Mouse (Mus musculus) limb, embryonic 13.5 days (tissue): ENCODE data around the gene Angptl6. TPM values are rescaled to one million over a fixed set of nuclear protein-coding genes. Genes with fewer than 3 reads are reported as not detected.

ENCODE experiments used
- ATAC-seq: fragments of 200-750 bp; cut with Nextera tagmentation; 2 replicates; pipeline ENCODE4 v1.8.0; 2017; ENCODE audit warnings: low read depth, moderate number of reproducible peaks, moderate TSS enrichment; ENCODE audit not compliant: low FRiP score
- H3K27ac ChIP-seq: fragments of 300-500 bp; sonication (generic); 2 replicates; pipeline ENCODE4 v1.5.1; 2015; ENCODE audit warnings: inconsistent platforms, mild to moderate bottlenecking, moderate library complexity
- H3K27me3 ChIP-seq: fragments of 300-500 bp; sonication (generic); 2 replicates; pipeline ENCODE4 v1.6.1; 2015; ENCODE audit warnings: mild to moderate bottlenecking, inconsistent platforms
- H3K36me3 ChIP-seq: fragments of 300-500 bp; sonication (generic); 2 replicates; pipeline ENCODE4 v1.6.1; 2015; ENCODE audit warnings: inconsistent platforms, mild to moderate bottlenecking, moderate library complexity
- H3K4me1 ChIP-seq: fragments of 300-500 bp; sonication (generic); 2 replicates; pipeline ENCODE4 v1.6.1; 2015; ENCODE audit warnings: inconsistent platforms
- H3K4me2 ChIP-seq: fragments of 300-500 bp; sonication (generic); replicated peaks from 2 replicates; pipeline ENCODE4 v1.6.1; 2015; ENCODE audit warnings: inconsistent platforms, mild to moderate bottlenecking, moderate library complexity
- H3K4me3 ChIP-seq: fragments of 300-500 bp; sonication (generic); 2 replicates; pipeline ENCODE4 v1.5.1; 2015; ENCODE audit warnings: moderate library complexity, mild to moderate bottlenecking, inconsistent platforms
- H3K9ac ChIP-seq: fragments of 300-500 bp; sonication (generic); 2 replicates; pipeline ENCODE4 v1.6.1; 2015; ENCODE audit warnings: mild to moderate bottlenecking, inconsistent platforms
- H3K9me3 ChIP-seq: fragments of 300-500 bp; sonication (generic); 2 replicates; pipeline ENCODE4 v1.6.1; 2016; ENCODE audit warnings: inconsistent platforms
- WGBS: fragments of 180-500 bp; shearing (Covaris S2); methylation state at CpG from one replicate; pipeline ENCODE4 v1.1.7; 2015; 5-methylcytosine and 5-hydroxymethylcytosine counted together
- polyA plus RNA-seq: library from polyadenylated mRNA; unstranded; fragments of >200 nt; fragmentation: Nextera tagmentation; extraction: Ambion mirVana; gene quantifications from 2 replicates; pipeline ENCODE4 v1.2.1, GENCODE M21; 2015

Angptl6 gene
- polyA plus RNA-seq, 1 experiment from 2014 or later, result 3.3 TPM

DNA sequence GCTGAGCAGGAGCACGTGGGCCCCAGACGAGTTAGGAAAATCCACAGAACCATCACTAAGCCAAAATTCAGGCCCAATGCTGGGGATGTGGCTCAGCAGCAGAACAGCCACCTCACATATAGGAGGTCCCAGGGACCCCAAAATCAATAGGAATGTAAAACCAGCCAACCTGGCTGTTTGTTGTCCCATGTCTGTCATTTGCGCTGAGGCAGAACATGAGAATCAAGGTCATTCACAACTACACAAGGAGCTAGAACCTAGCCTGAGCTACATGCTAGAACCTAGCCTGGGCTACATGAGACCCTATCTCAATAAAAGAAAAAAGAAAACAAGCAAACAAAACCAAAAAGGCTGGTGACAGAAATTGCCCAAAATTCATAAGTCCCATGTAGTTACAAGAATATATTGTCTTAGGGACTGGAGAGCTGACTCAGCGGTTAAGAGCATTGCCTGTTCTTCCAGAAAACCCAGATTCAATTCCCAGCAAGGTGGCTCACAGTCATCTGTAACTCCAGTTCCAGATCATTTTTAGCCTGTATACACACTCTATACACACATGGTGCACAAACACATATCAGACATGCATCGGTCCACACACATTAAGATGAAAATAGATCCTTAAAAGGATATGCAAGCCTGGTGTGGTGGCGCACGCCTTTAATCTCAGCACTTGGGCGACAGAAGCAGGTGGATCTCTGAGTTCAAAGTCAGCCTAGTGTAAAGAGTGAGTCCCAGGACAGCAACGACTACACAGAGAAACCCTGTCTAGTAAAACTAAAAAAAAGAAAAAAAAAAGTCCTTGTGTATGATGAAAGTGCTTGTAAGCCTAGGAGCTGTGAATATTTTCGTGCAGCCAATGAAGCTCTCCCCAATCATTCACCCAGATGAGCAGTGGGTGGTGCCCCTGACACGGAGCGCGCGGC, 2.1 kb downstream of the Angptl6 start:
- 0 out of 2 replicates have a peak, but pooled peaks cover 13% of the 10 kb centered on the region for H3K27me3 ChIP-seq
- H3K9ac ChIP-seq, result no peak overlapping the region; the same call in 1 of the 2 replicates
- H3K4me3 ChIP-seq, result peak overlapping the region; percentile 49
- no peaks in the 10 kb centered on the region for H3K9me3 ChIP-seq
- no peaks in the 10 kb centered on the region for H3K36me3 ChIP-seq
- H3K4me1 ChIP-seq, result peaks cover 7% of the 10 kb centered on the region
- ATAC-seq, result no peak; the same call in 1 of the 2 replicates
- 36% methylated on average over 14 of the region's 14 CpGs for WGBS
- H3K4me2 ChIP-seq, result peak overlapping the region; percentile 72
- no peak overlapping the region for H3K27ac ChIP-seq

GRCm38 (mm10) chr9:20876318-20877117, 3.0 kb downstream of the Angptl6 start:
- Histone ChIP-seq H3K4me2 (no peak overlapping the region), H3K27me3 (peaks cover 14% of the 10 kb centered on the region; the same call in 1 of the 2 replicates), H3K27ac (no peak overlapping the region), H3K4me1 (peaks cover 7% of the 10 kb centered on the region), H3K4me3 (no peak overlapping the region), H3K9me3 (no peaks in the 10 kb centered on the region), H3K9ac (no peak overlapping the region), H3K36me3 (no peaks in the 10 kb centered on the region)
- WGBS, result 67% methylated on average over 9 of the region's 9 CpGs
- ATAC-seq, result no peak

- WGBS, result 62% methylated on average over 23 of the region's 23 CpGs
Measured at GRCm38 (mm10) chr9:20875021-20875790, 4.3 kb downstream of the Angptl6 start.

GRCm38 (mm10) chr9:20873521-20873920, 6.0 kb downstream of the Angptl6 start:
- Histone ChIP-seq H3K27me3 (peaks cover 44% of the 10 kb centered on the region), H3K4me1 (peaks cover 8% of the 10 kb centered on the region), H3K4me2 (no peak overlapping the region), H3K27ac (no peak overlapping the region), H3K4me3 (no peak overlapping the region), H3K9me3 (no peaks in the 10 kb centered on the region; the same call in 1 of the 2 replicates), H3K36me3 (no peaks in the 10 kb centered on the region), H3K9ac (no peak overlapping the region)
- 87% methylated on average over 12 of the region's 12 CpGs for WGBS
- ATAC-seq, result no peak

More at GRCm38 (mm10) chr9:20875021-20875790, 4.3 kb downstream of the Angptl6 start:
- H3K4me1 ChIP-seq, result peaks cover 7% of the 10 kb centered on the region
- H3K4me2 ChIP-seq, result no peak overlapping the region
- no peak overlapping the region for H3K4me3 ChIP-seq
- no peak for ATAC-seq
- H3K27ac ChIP-seq, result no peak overlapping the region
- H3K27me3 ChIP-seq, result peaks cover 28% of the 10 kb centered on the region
- no peaks in the 10 kb centered on the region; the same call in 1 of the 2 replicates for H3K9me3 ChIP-seq
- H3K36me3 ChIP-seq, result no peaks in the 10 kb centered on the region
- H3K9ac ChIP-seq, result no peak overlapping the region; the same call in 1 of the 2 replicates

- peaks cover 50% of the 10 kb centered on the region for H3K27me3 ChIP-seq
Measured at GRCm38 (mm10) chr9:20872991-20873390, 6.5 kb downstream of the Angptl6 start.

DNA sequence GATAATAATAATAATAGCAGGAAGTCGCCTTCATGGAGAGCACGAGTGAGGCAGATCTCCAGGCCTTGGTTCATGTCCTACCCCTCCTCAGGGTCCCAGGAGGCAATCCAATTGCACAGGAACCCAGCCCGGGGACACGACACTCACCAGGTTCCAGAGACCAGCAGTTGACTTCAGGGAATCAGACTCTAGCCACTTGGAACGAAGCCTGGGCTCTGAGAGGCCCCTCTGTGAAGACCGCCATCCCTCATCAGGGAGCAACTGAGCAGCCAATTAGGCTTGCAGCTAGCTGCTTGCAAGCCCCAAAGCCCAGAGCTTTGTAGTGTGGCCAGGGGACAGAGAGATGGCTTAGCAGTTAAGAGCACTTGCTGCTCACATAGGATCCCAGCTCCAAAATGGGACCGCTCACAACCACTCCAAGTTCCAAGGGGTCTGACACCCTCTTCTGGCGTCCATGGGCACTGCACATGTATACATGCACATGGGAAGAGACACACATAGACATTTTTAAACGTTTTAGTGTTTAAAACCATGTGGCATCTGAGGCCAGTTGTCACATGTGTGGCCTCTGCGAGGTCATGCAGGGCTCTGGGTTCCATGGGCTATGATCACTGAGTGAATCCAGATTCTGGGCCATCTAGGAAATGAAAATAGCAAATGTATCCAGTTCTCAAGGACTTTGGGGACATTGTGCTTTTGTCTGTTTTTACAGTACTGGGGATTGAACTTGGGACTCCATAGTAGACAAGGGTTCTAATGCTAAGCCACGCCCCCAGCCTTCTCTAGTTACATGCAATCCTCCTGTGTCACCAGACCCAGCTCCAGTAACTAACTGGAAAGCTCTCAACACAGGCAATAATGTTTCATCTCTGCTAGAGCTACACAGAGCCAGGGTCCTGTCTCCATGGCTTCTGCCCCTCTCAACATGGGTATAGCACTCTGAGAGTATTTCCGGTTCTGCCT, 9.0 kb downstream of the Angptl6 start:
- H3K27ac ChIP-seq, result no peak overlapping the region
- 73% methylated on average over 12 of the region's 12 CpGs for WGBS
- no peaks in the 10 kb centered on the region for H3K36me3 ChIP-seq
- H3K4me3 ChIP-seq, result no peak overlapping the region
- no peak for ATAC-seq
- H3K4me1 ChIP-seq, result 0 out of 2 replicates have a peak, but pooled peaks cover 5% of the 10 kb centered on the region
- H3K27me3 ChIP-seq, result peaks cover 73% of the 10 kb centered on the region
- H3K4me2 ChIP-seq, result no peak overlapping the region
- no peak overlapping the region for H3K9ac ChIP-seq
- H3K9me3 ChIP-seq, result no peaks in the 10 kb centered on the region; the same call in 1 of the 2 replicates

More at GRCm38 (mm10) chr9:20872991-20873390, 6.5 kb downstream of the Angptl6 start:
- Histone ChIP-seq H3K9ac (no peak overlapping the region), H3K36me3 (no peaks in the 10 kb centered on the region), H3K9me3 (no peaks in the 10 kb centered on the region; the same call in 1 of the 2 replicates), H3K4me2 (no peak overlapping the region), H3K4me3 (no peak overlapping the region), H3K27ac (no peak overlapping the region), H3K4me1 (peaks cover 9% of the 10 kb centered on the region; the same call in 1 of the 2 replicates)
- no peak for ATAC-seq
- 83% methylated on average over 10 of the region's 10 CpGs for WGBS

GRCm38 (mm10) chr9:20869246-20869645, 10.3 kb downstream of the Angptl6 start:
- Histone ChIP-seq H3K9me3 (no peaks in the 10 kb centered on the region; the same call in 1 of the 2 replicates), H3K4me1 (0 out of 2 replicates have a peak, but pooled peaks cover 5% of the 10 kb centered on the region), H3K9ac (peak overlapping the region; percentile 60; the same call in 1 of the 2 replicates), H3K27me3 (peaks cover 67% of the 10 kb centered on the region), H3K36me3 (no peaks in the 10 kb centered on the region), H3K4me3 (peak overlapping the region; percentile 47), H3K27ac (no peak overlapping the region), H3K4me2 (peak overlapping the region; percentile 65)
- WGBS, result 4% methylated on average over 19 of the region's 19 CpGs
- no peak for ATAC-seq

DNA sequence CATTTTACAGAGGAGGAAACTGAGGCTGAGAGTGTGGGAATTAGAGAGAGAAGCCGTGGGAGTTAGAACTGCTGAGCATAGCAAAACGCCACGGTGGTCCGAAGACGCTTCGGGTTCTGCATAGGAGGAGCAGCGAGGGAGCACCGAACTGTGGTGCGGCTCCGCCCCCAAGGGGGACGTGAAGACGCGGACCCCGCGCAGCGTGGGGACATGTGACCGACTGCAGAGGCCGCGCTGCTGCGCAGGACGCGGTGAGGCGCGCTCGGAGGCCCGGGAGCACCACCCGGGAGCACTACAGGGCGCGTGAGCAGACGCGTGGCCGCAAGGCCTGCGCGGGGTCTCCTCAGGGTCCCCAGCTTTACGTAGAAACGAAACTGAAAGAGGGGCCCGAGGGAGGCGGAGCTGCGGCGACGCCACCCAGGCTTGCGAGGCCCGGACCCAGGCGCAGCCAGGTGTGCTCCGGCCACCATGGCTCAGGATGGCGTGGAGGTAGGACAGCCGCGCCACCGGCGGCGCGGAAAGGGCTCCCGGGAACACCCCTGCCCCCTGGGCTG, 11.0 kb downstream of the Angptl6 start, which contains the start of gene A230050P20Rik:
TSS of gene A230050P20Rik (plus strand) at position 195 of the 554 bp plus-strand sequence.
- H3K9ac ChIP-seq, result peak within 1 kb of the TSS; percentile 60
- ATAC-seq, result peak; percentile 33; the same call in 1 of the 2 replicates
- H3K27ac ChIP-seq, result no peak within 1 kb of the TSS
- peak within 1 kb of the TSS; percentile 47 for H3K4me3 ChIP-seq
- no peaks in the 10 kb centered on the region; the same call in 1 of the 2 replicates for H3K9me3 ChIP-seq
- 9% methylated on average over 53 of the region's 53 CpGs for WGBS
- no peaks in the 10 kb centered on the region for H3K36me3 ChIP-seq
- 0 out of 2 replicates have a peak, but pooled peaks cover 5% of the 10 kb centered on the region for H3K4me1 ChIP-seq
- peaks cover 65% of the 10 kb centered on the region for H3K27me3 ChIP-seq
- peak within 1 kb of the TSS; percentile 65 for H3K4me2 ChIP-seq

- no peak overlapping the region for H3K4me3 ChIP-seq
- no peak for ATAC-seq
- 0 out of 2 replicates have a peak, but pooled peaks cover 5% of the 10 kb centered on the region for H3K4me1 ChIP-seq
- no peak overlapping the region for H3K27ac ChIP-seq
- no peak overlapping the region for H3K4me2 ChIP-seq
- 62% methylated on average over 3 of the region's 3 CpGs for WGBS
- peaks cover 60% of the 10 kb centered on the region for H3K27me3 ChIP-seq
- H3K9me3 ChIP-seq, result no peaks in the 10 kb centered on the region; the same call in 1 of the 2 replicates
- H3K36me3 ChIP-seq, result no peaks in the 10 kb centered on the region
- no peak overlapping the region for H3K9ac ChIP-seq
Measured at GRCm38 (mm10) chr9:20866879-20867278, 12.6 kb downstream of the Angptl6 start.

DNA sequence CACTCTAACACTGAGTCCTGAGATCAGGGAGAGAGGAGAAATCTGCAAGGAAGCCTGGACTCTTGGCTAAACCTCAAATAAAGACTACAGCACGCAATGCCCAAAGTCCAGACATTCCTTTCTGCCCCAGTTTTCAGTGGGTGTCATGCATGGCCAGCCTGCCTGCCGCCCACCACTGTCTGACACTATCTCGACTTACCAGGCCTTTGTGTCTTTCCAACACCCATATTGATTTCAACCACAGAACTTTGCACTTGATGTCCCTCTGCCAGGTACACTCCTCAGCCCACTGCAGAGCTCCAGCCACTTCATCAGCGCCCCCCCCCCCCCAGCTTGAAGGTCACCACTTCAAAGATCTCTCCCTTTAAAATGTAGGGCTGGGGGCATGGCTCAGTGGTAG, 17.3 kb downstream of the Angptl6 start:
- 59% methylated on average over 4 of the region's 4 CpGs for WGBS

More for the DNA sequence above, 17.3 kb downstream of the Angptl6 start:
- Histone ChIP-seq H3K27me3 (peaks cover 15% of the 10 kb centered on the region), H3K4me3 (no peak overlapping the region), H3K9me3 (no peaks in the 10 kb centered on the region), H3K36me3 (no peaks in the 10 kb centered on the region), H3K27ac (no peak overlapping the region), H3K4me2 (no peak overlapping the region), H3K9ac (no peak overlapping the region), H3K4me1 (no peaks in the 10 kb centered on the region)
- ATAC-seq, result no peak
